Mouse (Mus musculus): Measurements from ENCODE around the gene Gm44511. TPM values are rescaled to one million over a fixed set of nuclear protein-coding genes. Genes with fewer than 3 reads are reported as not detected.
A peak's percentile ranks its signal among the peaks of the same experiment; 100 is the strongest.
"Not testable (repeated sequence)": the region's sequence is repeated elsewhere in the genome, so short reads cannot be mapped to it uniquely, and the experiment has no call there.

The Gm44511 gene
- polyA plus RNA-seq, 1 experiment from 2014 or later: not detected

DNA sequence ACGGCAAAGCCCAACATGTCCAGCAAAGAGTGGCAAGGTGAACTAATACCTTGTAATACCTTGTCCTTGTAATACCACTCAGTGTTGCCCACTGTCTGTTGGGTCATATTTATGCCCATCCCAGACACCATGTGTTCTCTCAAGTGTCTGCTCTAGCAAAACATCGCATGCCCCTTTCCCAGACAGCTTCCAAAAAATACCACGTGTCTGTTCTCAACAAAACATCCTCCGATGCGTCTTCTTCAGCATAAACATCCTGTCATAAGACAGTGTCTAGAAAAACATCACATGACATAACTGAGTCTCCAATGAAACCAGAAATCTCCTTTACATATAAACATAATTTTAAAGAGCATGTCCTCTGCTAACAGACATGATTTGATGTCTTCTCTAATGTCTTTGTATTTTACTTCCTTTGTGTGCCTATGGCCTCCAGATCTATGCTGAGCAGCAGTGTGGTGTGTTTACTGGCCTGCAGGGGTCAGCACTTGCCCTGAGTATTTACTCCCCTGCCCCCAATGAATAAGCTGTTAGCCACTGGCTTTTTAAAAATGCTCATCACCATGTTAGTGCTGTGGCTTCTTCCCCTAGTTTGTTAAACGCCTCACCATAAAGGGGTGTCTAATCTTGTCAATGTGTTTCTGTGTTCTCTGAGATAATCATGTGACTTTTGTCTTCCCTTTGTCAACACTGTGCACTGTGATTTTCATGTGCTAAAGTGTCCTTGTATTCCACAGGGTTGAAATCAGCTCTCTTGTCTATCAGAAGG is 59.4 kb downstream of the Gm44511 start:
- not testable (repeated sequence) for H3K9me3 ChIP-seq (replicated peaks); ATAC-seq (replicated peaks; ENCODE audit: insufficient number of reproducible peaks, insufficient read depth, low FRiP score, low read depth); H3K4me1 ChIP-seq (replicated peaks); H3K27me3 ChIP-seq; H3K27ac ChIP-seq; H3K9ac ChIP-seq; H3K36me3 ChIP-seq; H3K4me3 ChIP-seq
- H3K4me2 ChIP-seq: 0 out of 2 replicates have a peak overlapping the region, but pooled peaks have one; percentile 6
- whole genome bisulfite sequencing: 65% methylated on average over 6 of the region's 6 CpGs

DNA sequence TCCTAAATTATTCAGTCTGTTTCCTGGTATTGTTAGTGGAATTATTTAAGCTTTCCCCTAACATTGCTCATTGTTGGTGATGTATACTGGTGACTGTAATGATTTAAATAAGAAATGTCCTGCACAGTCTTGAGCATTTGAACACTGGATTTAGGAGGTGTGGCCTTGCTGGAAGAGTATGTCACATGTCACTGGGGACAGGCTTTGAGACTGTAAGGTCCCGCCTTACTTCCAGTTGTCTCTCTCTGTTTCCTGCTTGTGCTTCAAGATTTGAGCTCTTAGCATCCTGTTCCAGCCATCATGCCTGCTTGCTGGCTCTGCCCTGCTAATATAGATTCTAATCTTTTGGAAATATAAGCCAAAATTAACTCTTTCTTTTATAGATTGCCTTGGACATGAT is 60.9 kb downstream of the Gm44511 start:
- Histone ChIP-seq H3K27ac (no peak overlapping the region), H3K9me3 (replicated peaks) (no peaks in the 10 kb centered on the region), H3K4me3 (no peak overlapping the region), H3K27me3 (no peaks in the 10 kb centered on the region), H3K9ac (no peak overlapping the region), H3K36me3 (no peaks in the 10 kb centered on the region), H3K4me1 (replicated peaks) (peaks cover 3% of the 10 kb centered on the region; the same call in 1 of the 2 replicates), H3K4me2 (no peak overlapping the region)
- 72% methylated on average over 1 of the region's 1 CpGs for WGBS
- no peak for ATAC-seq (replicated peaks; ENCODE audit: insufficient number of reproducible peaks, insufficient read depth, low FRiP score, low read depth)

- Histone ChIP-seq H3K9me3 (replicated peaks) (no peaks in the 10 kb centered on the region), H3K36me3 (no peaks in the 10 kb centered on the region), H3K4me2 (peak overlapping the region; percentile 67), H3K4me3 (peak overlapping the region; percentile 56), H3K4me1 (replicated peaks) (peaks cover 3% of the 10 kb centered on the region; the same call in 1 of the 2 replicates), H3K27ac (no peak overlapping the region), H3K9ac (no peak overlapping the region), H3K27me3 (no peaks in the 10 kb centered on the region)
- 26% methylated on average over 5 of the region's 5 CpGs for WGBS
- ATAC-seq (replicated peaks; ENCODE audit: insufficient number of reproducible peaks, insufficient read depth, low FRiP score, low read depth): no peak
Observed at GRCm38 (mm10) chr6:128764598-128764997, 61.5 kb downstream of the Gm44511 start.

GRCm38 (mm10) chr6:128763736-128764523 is 62.2 kb downstream of the Gm44511 start:
- Histone ChIP-seq H3K9ac (peak overlapping the region; percentile 42), H3K27ac (peak overlapping the region; percentile 50; the same call in 1 of the 2 replicates), H3K36me3 (no peaks in the 10 kb centered on the region), H3K4me3 (peak overlapping the region; percentile 56), H3K27me3 (no peaks in the 10 kb centered on the region), H3K4me1 (replicated peaks) (peaks cover 3% of the 10 kb centered on the region; the same call in 1 of the 2 replicates), H3K4me2 (peak overlapping the region; percentile 67), H3K9me3 (replicated peaks) (no peaks in the 10 kb centered on the region)
- WGBS: 3% methylated on average over 30 of the region's 30 CpGs
- peak; percentile 93 for ATAC-seq (replicated peaks; ENCODE audit: insufficient number of reproducible peaks, insufficient read depth, low FRiP score, low read depth)

GRCm38 (mm10) chr6:128762892-128763670 is 63.0 kb downstream of the Gm44511 start:
- peak overlapping the region; percentile 67 for H3K4me2 ChIP-seq
- WGBS: 76% methylated on average over 9 of the region's 10 CpGs
- H3K27ac ChIP-seq; H3K4me1 ChIP-seq (replicated peaks); H3K27me3 ChIP-seq; H3K36me3 ChIP-seq; ATAC-seq (replicated peaks; ENCODE audit: insufficient number of reproducible peaks, insufficient read depth, low FRiP score, low read depth); H3K9ac ChIP-seq; H3K9me3 ChIP-seq (replicated peaks): not testable (repeated sequence)
- H3K4me3 ChIP-seq: peak overlapping the region; percentile 56

GRCm38 (mm10) chr6:128761144-128761540 is 65.0 kb downstream of the Gm44511 start:
- Histone ChIP-seq H3K36me3 (no peaks in the 10 kb centered on the region), H3K4me3 (peak overlapping the region; percentile 80), H3K27ac (no peak overlapping the region), H3K9ac (no peak overlapping the region), H3K27me3 (no peaks in the 10 kb centered on the region), H3K4me1 (replicated peaks) (0 out of 2 replicates have a peak, but pooled peaks cover 3% of the 10 kb centered on the region), H3K9me3 (replicated peaks) (no peaks in the 10 kb centered on the region), H3K4me2 (peak overlapping the region; percentile 55)
- no peak for ATAC-seq (replicated peaks; ENCODE audit: insufficient number of reproducible peaks, insufficient read depth, low FRiP score, low read depth)
- 45% methylated on average over 5 of the region's 5 CpGs for WGBS

DNA sequence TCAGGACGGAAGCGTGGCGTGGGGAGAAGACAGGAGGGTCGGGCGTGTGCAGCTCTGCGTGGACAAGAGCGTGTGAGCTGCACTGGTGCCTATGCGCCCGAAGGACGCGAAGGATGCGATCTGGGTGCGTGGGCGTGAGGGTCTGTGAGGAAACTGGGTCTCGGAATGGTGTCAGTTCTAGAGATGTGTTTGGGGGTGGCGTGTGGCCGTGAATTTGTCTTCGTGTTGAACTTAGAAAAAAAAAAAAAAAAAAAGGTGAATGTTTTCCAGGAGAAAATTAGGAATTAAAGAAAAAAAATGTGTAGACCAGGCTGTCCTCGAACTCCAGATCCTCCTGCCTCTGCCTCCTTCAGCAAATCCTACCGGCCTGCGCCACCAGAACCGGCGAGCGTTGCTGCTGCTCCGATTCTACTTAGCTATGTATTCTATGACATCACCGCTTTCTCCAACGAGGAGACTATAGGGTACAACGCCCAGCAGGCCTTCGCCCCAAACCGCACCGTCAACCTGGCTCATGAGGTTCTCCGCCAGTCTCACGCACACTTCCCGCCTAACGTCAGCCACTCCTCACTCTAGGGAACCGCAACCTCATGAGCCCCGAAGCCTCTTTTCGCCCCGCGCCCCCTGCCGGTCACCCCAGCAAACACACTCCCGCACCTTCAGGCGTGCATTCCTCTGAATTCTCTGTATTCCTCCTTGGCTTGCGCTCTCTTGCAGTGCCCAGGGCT is 65.5 kb downstream of the Gm44511 start:
- H3K4me1 ChIP-seq (replicated peaks); H3K36me3 ChIP-seq; H3K27me3 ChIP-seq; H3K9me3 ChIP-seq (replicated peaks): not testable (repeated sequence)
- peak; percentile 75 for ATAC-seq (replicated peaks; ENCODE audit: insufficient number of reproducible peaks, insufficient read depth, low FRiP score, low read depth)
- Histone ChIP-seq H3K4me3 (peak overlapping the region; percentile 80), H3K9ac (peak overlapping the region; percentile 75), H3K27ac (peak overlapping the region; percentile 79), H3K4me2 (peak overlapping the region; percentile 58)
- WGBS: under 1% methylated on average over 44 of the region's 44 CpGs

GRCm38 (mm10) chr6:128760016-128760415 is 66.1 kb downstream of the Gm44511 start:
- not testable (repeated sequence) for H3K4me1 ChIP-seq (replicated peaks); H3K36me3 ChIP-seq; H3K9me3 ChIP-seq (replicated peaks); H3K27me3 ChIP-seq
- Histone ChIP-seq H3K9ac (peak overlapping the region; percentile 75), H3K4me2 (peak overlapping the region; percentile 58), H3K4me3 (peak overlapping the region; percentile 80), H3K27ac (peak overlapping the region; percentile 79)
- ATAC-seq (replicated peaks; ENCODE audit: insufficient number of reproducible peaks, insufficient read depth, low FRiP score, low read depth): peak; percentile 30
- WGBS: under 1% methylated on average over 22 of the region's 22 CpGs

DNA sequence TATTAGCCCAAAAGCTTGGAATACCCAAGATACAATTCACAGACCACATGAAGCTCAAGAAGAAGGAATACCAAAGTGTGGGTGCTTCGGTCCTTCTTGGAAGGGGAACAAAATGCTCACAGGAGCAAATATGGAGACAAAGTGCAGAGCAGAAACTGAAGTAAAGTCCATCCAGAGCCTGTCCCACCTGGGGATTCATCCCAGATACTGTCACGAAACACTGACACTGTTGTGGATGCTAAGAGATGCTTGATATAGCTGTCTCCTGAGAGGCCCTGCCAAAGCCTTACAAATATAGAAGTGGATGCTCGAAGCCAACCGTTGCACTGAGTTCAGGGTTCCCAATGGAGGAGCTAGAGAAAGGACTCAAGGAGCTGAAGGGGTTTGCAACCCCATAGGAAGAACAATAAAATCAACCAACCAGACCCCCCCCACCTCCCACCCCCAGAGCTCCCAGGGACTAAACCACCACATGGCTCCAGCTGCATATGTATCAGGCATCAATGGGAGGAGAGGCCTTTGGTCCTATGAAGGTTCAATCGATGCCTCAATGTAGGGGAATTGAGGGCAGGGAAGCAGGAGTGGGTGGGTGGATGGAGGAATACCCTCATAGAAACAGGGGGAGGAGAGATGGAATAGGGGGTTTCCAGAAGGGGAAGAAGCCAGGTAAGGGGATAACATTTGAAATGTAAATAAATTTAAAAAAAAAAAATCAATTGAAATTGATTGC is 66.7 kb downstream of the Gm44511 start:
- no peaks in the 10 kb centered on the region for H3K36me3 ChIP-seq
- WGBS: 76% methylated on average over 5 of the region's 5 CpGs
- ATAC-seq (replicated peaks; ENCODE audit: insufficient number of reproducible peaks, insufficient read depth, low FRiP score, low read depth): no peak
- peaks cover 7% of the 10 kb centered on the region; the same call in 1 of the 2 replicates for H3K4me1 ChIP-seq (replicated peaks)
- no peaks in the 10 kb centered on the region for H3K27me3 ChIP-seq
- no peaks in the 10 kb centered on the region for H3K9me3 ChIP-seq (replicated peaks)
- no peak overlapping the region for H3K4me3 ChIP-seq
- no peak overlapping the region for H3K9ac ChIP-seq
- 0 out of 2 replicates have a peak overlapping the region, but pooled peaks have one; percentile 16 for H3K4me2 ChIP-seq
- H3K27ac ChIP-seq: no peak overlapping the region

GRCm38 (mm10) chr6:128755402-128755763 is 70.7 kb downstream of the Gm44511 start:
- not testable (repeated sequence) for H3K4me2 ChIP-seq; H3K36me3 ChIP-seq; H3K9me3 ChIP-seq (replicated peaks); H3K9ac ChIP-seq; H3K27me3 ChIP-seq; H3K4me1 ChIP-seq (replicated peaks); ATAC-seq (replicated peaks; ENCODE audit: insufficient number of reproducible peaks, insufficient read depth, low FRiP score, low read depth); H3K27ac ChIP-seq; H3K4me3 ChIP-seq
- WGBS: 34% methylated on average over 4 of the region's 4 CpGs
